Mouse (Mus musculus) spleen, adult 12 weeks (tissue): ENCODE measurements at regions not wholly inside any gene's neighbourhood (a gene's known extent, or its start where the extent isn't known, plus 50 kb on each side); places are given as distances from the start of the nearest gene placed in this dataset.

Source experiments
- DNase-seq: peaks from one replicate; pipeline ENCODE4 v3.0.0; 2022; ENCODE audit warnings: low spot score

DNA sequence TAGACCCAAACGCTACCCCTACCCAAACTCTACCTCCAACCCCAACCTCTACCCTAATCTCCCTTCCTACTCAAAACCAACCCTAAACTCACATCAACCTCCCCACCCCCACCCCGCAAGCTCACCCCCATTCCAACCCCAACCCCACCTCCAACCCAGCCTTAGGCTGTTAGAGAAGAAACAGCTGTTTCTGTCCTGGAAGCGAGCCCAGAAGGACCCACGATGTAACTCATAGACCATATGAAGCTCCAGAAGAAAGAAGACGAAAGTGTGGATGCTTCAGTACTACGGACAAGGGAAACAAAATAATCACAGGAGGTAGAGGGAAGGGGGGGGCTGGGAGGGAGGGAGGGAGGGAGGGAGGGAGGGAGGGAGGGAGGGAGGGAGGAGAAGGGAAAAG lies 58.4 kb downstream of the Sox11 start:
- DNase-seq, result no peak

DNA sequence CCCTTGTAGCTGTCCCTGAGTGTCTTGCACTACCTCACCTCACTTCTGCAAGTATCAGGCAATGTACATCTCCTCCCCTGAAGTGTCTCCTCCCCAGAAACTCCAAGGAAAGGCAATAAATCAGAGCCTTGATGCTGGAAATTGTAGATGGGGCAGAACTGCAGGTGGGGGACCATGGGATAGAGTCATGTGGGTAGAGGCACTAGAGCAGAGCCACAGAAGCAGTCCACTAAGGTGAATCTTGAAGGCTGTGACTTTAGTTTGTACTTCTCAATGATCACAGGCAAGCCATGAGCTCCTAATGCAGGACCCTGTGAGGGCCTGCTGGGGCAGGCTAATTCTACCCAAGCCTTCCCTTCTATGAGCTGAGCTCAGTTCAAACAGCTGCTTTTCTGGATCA lies 80.4 kb downstream of the Sox11 start:
- DNase-seq, result no peak

DNA sequence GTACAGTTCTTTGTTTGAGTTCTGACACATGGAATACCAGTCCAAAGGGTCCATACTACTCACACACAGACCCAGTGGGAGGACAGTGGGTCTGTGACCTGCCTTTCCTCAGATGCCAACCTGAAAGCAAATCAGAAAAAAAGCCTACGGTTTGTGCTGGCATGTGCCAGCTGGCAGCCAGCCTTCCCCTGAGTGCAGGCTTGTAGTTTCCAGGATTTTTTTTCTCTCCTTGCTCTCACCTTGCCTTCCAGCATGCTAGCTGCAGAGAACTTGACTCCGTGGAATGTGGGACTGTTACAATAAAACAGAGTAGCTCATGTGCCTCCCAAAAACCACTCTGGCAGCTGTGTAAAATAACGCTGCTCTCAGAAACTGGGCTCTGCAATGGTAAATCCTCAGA lies 88.2 kb downstream of the Sox11 start:
- DNase-seq, result no peak

DNA sequence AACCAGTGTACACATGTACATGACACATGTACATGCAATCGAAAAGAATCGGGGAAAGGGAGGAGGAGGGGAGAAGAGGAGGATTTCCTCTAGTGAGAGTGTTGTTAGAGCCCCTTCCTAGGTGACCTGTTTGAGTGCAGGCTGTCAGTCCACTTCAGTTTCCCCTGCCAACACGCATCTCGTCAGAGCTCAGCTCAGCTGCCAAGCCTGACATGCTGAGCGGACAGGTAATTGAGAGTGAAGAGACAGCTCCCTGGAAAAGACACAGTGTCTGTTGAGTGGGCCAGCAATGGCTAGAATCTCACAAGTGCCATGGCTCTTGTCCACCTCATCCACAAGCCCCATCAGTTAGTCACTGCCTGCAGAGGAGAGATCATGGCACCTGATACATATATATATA lies 90.9 kb downstream of the Sox11 start:
- no peak for DNase-seq

DNA sequence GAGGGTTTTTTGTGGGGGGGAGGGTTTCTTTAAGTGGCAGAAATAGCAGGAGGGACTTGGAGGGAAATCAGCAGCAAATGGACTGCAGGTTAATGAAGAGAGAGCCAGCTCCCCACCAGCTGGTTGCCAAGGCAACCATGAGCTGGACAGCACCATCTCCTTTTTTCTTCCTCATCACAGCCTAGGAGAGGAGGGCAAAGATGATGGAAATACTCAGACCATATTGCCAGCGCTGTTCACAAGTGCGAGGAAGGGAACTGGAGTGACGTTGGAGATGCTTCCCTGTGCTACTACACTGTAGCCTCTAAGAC lies 93.9 kb downstream of the Sox11 start:
- no peak for DNase-seq

DNA sequence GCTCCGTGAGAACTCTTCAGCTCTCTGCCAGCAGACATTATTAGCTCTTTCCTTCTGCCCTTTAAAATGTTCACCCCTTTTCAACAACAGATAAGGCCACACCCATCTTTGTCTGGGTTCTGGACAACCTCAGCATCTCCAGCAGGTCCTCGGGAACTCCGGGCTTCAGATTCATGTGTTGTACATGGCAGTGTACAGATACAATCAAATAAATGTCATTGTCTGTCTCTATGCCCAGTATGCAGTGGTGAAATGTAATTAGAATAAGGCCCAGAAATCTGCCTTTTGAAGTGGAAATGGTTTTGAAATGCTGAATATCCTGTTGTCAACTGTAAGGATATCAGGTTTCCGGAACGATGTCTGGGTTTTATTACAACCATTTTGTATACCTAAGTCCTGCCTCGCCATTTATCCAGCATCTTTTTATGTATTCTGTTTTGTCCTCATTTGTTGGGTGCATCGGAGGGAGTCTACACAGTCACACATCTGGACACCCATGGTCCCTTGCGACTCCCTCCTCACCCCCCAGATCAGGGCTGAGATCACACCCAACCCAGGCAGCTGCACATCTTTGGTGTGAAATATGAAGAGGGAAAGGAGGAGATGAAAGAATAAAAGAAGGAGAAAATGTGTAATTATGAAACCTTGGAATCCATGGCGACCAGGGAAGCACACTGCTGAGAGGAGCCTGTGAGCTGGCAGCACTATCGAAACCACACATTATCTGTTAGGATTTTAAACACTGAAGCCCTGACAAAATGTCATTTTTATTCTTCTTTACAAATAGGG lies 94.4 kb downstream of the Sox11 start:
- DNase-seq, result no peak

DNA sequence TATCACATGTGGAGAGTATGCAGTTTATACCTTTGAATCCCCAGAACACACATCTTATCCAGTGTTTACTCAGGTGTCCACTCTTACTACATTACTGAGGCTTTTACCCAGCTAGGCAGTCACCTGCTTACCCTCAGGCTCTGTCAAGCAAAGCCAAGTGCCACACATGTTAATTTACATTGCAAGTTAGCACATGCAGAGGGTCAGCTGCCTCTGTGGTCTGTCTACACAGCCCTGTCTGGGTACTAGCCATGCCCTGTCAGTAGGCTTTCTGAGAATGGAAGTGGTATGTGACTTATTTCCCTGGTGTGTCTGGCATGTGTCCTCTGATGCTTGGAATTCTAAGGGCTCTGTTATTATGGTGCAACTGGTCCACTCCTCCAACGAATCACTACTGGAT lies 106.6 kb downstream of the Sox11 start:
- DNase-seq, result no peak

DNA sequence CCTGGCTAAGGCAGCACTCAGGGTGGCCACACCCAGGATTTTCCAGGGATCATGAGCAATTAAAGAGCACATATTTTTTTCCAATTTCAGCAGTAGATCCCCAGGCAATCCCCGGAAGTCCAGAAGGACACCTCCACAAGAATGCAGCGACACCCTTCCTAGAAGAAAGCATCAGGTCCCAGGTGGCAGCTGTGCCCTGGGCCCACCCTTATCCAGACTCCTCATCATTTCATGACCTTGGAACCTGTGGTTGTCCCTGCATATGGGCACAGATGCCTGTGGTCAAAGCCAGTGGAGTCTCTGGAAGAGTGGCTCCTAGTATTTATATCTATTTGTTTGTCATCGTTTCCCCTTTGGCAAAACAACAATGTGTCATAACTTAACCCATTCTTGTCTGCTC lies 120.8 kb downstream of the Sox11 start:
- no peak for DNase-seq

DNA sequence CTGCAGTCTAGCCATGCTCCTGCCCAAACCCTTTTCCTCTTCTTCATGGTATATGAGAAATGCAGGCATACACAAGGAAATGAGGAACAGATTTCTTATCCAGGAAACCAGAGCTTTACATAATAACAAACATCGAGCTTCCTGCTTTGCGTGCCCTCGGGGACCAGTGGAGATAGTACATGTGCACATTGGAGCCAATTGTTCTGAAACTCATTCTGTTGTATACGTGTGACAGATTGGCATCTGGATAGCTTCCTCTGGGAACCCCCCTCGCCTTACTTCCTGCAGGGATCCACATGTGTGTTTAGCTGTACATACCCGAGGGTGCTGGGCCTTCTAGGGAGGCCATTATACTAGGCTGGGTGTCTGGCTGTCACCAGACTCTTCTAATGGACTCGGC lies 141.2 kb downstream of the Sox11 start:
- DNase-seq, result no peak

DNA sequence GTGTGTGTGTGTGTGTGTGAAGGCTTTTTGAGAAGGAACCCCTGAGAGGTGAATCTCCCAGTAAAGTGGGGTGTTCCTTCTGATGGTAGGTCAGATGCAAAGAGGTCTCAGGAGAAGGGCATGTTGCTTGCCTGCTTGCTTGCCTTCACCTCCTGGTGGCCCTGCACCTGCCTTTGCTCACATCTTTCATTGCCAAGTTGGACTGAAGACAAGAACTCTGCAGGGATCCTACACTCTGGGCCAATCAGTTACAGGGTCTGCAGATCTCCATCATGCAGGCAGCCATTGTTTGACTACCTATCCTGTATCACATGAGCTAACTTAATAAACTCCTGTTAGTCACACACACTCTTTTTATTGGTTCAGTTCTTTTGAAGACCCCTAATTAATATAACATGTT lies 148.4 kb downstream of the Sox11 start:
- no peak for DNase-seq

DNA sequence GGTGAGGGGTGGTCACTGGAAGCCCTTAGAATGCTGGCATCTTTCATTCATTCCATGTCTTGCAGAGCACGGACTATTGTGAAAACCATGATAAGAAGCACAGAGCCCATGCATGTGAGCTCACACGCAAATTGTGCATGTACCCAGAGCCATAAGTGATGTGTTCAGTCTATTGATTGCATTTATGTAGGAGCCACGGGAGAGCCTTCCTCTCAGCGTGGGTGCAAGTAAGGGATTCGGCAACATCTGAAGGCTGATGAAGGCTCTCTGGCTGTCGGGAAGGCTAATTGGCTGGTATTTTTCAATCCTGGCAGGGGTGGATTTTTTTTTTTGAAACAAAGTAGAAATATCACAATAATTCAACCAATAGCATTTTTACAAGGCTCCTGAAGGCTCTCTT lies 150.5 kb downstream of the Sox11 start:
- no peak for DNase-seq

DNA sequence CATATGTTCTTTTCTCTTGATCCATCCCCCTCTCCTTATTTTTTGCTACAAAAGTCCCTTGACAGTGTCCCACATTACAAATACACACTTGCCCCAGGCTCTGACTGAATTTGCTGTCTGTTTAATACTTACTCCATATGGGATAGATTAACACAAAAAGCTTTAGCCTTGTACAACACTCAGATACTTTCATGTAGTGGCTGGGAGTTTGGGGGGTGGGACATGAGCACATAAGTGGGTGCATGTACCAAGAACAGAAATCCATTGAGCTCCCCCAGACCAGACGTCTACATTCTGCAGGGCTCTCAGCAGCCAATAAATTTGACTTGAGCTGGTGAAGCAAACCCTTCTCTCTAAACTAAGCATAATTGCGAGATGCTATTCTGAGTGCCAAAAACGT lies 154.9 kb downstream of the Sox11 start:
- no peak for DNase-seq

DNA sequence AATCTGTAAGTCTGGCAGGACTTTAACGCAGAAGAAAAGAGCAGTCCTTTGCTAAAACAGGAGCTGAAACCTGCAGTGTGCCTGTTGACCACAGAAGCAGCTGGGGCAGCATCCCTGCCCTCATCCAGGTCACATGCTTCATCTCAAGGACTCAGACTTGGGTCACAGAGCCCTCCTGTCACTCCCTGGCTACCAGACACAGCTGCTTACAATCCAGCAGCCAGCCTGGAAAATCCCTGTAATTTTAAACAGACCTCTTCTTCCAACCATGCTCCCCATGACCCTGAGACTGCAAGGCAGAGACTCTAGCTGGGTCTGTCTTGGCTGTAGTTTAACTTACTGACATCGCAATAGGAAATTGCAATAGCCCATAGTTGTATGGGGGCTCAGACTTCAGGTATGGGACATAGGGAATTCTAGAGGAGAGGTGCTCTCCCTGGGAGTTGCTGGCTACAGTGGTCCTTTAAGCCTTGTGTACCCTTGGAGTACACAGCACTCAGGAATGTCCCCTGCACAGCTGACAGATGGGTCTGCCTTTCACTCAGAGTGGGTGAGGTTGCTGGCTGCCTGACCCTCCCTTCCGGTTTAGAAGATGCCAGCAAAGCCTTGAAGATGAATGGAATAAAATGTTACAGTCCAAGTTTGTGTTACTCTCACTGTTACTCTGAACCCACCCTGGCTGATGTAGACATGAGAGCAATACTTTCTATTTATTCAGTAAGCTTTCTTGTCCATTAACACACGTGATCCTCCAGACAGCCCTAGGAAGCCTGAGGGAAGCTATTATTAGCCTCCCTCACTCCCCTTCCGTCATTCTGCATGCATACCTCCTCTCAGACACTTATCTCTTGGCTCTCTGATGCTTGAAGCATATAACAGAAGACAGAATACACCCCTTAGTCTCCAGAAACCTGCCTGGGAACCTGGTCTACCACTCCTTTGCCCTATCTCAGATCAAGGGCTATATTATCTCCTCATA lies 159.7 kb downstream of the Sox11 start:
- DNase-seq, result no peak

DNA sequence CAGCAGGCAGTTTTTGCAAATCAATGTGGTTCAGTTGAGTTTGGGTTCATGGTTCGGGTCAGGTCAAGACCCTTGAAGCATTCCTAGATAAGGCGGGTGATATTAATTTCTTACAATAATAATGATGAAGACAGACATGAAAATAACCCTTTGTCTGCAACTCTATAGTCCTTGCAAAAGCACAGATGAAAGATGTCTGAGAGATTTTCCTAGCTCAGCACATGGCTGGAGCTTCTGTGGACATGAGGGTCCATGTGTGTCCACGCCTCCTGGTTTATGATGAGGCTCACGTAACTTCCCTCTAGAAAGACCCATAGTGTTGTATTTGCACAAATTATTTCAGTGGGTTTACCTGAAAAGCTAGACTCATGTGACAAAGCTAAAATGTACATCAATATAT lies 168.8 kb downstream of the Sox11 start:
- no peak for DNase-seq

DNA sequence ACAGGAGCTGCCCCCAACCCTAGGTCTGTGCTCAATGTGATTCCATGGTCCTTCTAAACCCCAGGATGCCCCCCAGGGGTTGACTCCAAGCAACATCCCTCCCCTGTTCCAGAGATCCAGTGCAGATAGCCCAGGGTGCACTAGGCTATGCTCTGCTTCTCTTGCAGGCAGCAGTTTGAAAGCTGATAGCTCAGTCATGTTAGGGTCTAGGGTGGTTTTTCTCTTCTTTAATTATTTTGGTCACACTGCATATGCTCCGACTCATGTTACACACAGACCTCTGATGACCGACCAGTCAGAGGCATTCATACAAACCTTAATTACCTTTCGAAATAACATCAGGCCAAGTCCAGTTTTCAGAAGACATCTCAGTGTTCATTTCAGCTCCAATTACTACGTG lies 169.2 kb downstream of the Sox11 start:
- no peak for DNase-seq

DNA sequence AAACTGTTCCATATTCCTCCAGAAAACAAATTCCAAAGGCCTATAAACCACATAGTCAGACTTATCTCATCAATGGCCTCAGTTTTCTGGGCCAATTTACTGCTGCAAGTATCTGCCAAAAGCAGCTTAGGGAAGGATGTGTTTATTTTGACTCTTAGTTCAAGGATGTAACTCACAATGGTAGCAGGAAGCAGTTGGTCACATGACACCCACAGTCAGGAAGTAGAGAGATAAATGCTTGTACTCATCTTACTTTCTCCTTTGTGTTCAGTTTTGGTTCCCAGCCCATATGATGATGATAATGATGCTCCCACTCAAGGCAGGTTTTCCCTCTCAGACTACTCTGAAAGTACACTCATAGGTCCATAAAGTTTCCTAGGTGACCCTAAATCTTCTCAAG lies 170.8 kb downstream of the Sox11 start:
- no peak for DNase-seq

DNA sequence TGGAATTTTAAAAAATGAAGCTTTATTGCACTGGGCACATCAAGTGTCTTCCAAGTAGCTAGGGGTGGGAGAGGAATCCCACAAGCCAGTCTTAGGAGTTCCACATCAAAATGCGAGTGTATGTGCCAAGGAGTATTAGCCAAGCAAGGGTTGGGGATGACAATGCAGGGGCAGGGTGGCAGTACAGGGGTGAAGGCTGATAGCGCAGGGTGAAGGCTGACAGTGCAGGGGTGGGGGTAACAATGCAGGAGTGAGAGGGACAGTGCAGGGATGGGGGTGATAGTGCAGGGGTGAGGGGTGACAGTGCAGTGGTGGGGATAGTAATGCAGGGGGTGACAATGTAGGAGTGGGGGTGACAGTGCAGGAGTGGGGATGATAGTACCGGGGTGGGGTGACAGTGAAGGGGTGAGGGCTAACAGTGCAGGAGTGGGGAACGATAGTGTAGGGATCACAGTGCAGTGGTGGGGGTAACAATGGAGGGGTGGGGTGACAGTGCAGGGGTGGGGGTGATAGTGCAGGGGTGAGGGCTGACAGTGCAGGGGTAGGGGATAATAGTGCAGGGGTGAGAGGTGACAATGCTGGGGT lies 177.4 kb downstream of the Sox11 start:
- DNase-seq, result no peak

DNA sequence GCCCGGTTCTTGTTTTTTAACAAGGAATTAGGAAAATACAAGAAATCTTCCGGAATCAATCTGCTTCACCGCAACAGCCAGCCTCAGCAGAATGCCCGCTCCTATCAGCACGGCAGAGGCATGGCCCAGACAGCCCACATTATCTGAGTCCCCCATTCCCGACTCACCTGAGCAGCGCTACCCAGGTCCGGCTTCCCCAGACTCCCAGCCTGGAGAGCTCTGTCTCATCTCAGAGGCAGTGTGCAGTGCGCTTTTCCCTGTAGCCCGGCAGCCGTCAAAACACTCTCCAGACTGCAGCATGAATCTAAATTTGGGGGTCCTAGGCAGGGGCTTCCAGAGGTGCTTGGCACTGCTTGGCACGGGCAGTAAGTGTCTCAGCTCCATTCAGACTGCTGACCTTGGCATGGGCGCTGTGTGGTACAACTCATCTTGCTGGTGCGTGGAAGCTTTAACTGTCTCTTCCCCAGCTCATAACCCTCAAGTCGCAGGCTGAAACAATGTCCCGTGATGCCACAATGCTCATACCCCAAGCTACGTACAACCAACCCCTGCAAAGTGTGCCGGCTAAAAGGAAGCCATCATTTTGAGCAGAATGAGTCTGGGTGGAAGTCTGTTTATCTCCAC lies 182.2 kb downstream of the Sox11 start:
- DNase-seq, result no peak

DNA sequence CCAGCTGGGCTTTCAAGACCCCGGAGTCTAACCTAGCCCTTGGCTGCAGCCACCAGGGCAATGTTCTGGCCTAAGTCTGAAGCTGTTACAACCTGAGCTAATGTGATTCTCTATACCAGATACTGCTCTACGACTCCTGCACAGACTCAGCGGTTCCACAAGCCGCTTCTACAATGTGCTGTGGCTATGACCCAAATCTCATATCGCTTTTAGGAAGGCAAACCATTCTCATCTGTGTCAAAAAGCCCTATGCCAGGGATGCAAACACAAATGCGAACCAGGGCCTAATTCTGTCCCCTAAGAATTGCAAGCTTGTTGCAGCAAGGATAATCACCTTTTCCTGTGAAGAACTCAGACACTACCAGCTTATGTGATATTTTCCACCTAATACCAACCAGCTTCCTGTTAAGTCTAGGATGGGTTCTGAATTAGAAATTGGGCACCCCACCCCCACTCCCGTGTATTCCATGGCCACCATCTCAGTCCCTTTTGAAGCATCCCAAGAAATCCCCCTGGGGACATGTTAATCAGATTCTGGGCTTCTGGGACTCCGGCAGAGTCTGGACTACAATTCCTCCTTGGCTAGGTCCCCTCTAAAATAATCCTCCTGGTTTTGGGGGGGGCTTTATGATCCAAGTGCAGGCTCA lies 182.8 kb downstream of the Sox11 start:
- DNase-seq, result no peak

DNA sequence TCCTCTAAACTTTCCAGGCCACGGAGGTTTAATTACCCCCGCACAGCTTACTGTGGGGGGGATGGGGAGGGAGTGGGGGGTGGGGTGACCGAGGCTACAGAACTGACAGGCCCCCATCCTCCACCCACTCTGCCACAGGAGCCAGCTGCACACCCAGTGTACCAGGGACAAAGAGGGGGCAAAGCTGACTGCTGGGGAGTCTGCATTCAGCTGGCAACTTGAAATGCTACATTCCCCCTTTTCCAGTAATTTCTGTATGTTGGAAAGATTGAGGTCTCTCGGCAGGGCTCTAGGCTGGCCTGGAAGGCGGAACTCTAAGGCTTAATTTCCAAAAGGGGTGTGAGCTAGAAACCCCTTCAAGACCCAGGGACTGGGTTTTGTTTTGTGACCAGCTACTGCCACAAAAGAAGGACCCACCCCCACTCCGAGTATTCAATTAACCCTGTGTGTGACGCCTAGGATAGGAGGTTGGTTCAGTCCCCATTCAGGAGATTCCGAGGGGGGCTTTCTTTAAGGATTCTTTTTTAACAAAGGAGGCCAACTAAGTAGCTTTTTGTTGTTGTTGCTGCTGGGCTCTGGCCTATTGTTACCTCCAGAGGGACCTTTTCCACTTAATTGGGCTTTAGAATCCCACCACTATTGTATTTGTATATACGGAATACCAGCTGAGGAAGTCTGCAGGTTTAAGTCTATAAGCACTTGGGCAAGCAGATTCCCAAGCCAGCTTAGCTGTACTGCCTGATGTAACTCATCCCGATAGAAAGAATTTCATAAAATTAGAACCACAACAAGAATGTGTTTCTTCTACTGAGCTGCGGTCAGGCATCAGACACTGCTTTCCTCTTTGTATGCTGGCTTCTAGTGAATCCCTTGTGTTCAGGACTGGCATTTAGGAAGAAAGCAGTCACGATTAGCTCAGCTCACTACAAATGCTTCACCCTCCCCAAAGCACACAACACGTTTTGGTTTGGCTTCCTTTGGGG lies 191.2 kb downstream of the Sox11 start:
- no peak for DNase-seq

DNA sequence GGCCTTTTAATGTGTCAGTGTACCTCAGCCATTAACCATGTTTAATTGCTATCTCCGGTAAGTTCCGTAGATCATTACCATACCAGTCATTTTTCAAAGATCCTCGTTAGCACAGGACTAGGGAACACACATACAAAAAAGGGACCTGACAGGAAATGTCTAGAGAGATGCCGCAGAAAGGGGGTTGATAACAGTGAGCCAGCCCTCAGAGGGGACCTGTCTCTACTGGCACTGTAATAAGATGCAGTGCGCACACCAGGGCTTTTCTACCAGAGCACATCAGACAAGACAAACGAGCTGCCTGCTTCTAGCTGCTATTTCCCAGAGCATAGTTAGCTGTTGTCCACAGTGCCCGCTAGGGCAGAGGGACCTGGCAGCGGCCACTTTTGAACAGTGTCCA lies 199.1 kb downstream of the Sox11 start:
- no peak for DNase-seq
